Mouse (Mus musculus): ENCODE measurements around the gene Wnt8b.

DNA sequence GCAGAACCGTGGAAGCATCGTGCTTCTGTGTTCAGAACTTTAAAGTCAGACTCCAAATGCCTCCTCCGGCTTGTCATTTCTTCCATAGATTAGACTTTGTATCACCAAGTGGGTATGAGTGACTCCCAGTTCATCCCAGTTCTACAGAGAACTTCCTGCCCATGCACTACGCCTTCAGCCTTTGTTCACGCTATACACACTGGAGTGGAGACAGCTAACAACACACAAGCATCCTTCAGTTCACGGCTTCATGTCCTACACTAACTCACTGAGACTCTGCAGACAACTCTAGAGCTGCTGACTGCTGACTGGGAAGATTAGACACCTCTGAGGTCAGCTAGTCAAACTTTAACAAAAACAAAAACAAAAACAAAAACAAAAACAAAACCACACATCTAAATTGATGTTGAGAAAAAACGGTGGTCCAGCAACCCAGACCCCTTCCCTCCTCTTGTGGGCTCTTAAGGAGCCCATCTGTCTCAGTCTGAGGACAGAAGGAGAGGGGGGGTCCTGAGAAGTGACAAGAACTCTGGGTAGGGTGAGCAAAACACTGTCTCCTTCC is 20.7 kb downstream of the Wnt8b start:
- no peak for TF ChIP-seq CTCF (IDR thresholded peaks at IDR 0.05; ENCODE audit: borderline replicate concordance, control insufficient read depth, extremely low read depth, insufficient read depth, low read length, poor library complexity)
- TF ChIP-seq POLR2A (IDR thresholded peaks at IDR 0.05; ENCODE audit: control insufficient read depth, extremely low read depth, insufficient read depth, low read length, poor library complexity) = no peak
